ENCODE assay signal across 15 mouse cellular contexts in the genomic region with DNA sequence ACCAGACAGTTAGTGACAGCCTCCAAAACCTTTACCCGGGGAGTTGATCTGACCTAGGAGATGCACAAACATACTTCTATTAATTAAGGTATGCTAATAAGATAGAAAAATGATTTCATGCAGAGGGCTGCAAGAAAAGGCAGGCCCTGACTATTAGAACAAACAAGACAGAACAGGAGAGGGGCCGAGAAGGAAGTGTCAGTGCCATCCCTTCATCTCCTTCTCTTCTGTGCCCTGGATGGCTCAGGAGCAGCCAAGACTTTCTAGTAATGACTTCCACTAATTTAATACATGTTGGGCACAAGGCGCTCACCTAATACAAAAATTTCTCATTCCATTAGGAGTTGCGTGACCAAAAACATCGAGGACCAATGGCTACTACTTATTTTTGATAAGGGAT.
"Had no signal": no experiment of that assay in that cellular context is flagged by ENCODE, and none has a peak within 500 bp of the region (broad histone marks: within the 10 kb centered on the region; RNA-seq: fewer than 3 reads in every experiment).

No protein-coding gene starts in this region.

- H3K4me2 ChIP-seq: limb, embryonic 15.5 days; liver, embryonic 12.5 days; lung, embryonic 14.5 days; neural tube, embryonic 15.5 days had no signal

- H3K9ac ChIP-seq: limb, embryonic 15.5 days; liver, embryonic 12.5 days; lung, embryonic 14.5 days; neural tube, embryonic 15.5 days had no signal

- H3K4me3 ChIP-seq: limb, embryonic 15.5 days; liver, embryonic 12.5 days; midbrain, embryonic 10.5 days; myocyte; neural tube, embryonic 15.5 days had no signal

- H3K27me3 ChIP-seq: limb, embryonic 15.5 days; liver, embryonic 12.5 days; neural tube, embryonic 15.5 days had no signal

- H3K36me3 ChIP-seq: limb, embryonic 15.5 days; liver, embryonic 12.5 days; midbrain, embryonic 10.5 days; neural tube, embryonic 15.5 days had no signal

- H3K4me1 ChIP-seq: liver, embryonic 12.5 days; neural tube, embryonic 15.5 days had no signal

- H3K27ac ChIP-seq: limb, embryonic 15.5 days; liver, embryonic 12.5 days; midbrain, embryonic 10.5 days; neural tube, embryonic 15.5 days; stomach, postnatal 0 days had no signal

- ATAC-seq: liver, embryonic 12.5 days had no signal

- DNase-seq: kidney, postnatal 14 days; layer of hippocampus, adult 9-11 months; layer of hippocampus, postnatal 36 days; lung, embryonic 14.5 days; lung, postnatal 10 days; lung, postnatal 4 days; right cerebral cortex, adult 18-20 months; right cerebral cortex, postnatal 25 days; thymus, postnatal 4 days had no signal

- H3K9me3 ChIP-seq: limb, embryonic 15.5 days; liver, embryonic 12.5 days; midbrain, embryonic 10.5 days; neural tube, embryonic 15.5 days had no signal
